Mouse (Mus musculus) urinary bladder, postnatal 4 days (tissue): ENCODE measurements around the gene Cmip.

Source experiments
- DNase-seq, 2 experiments: peaks; one replicate each; pipeline ENCODE4 v3.0.0; 2021 to 2022; ENCODE audit warnings: low spot score in 2 of 2

Cmip gene

DNA sequence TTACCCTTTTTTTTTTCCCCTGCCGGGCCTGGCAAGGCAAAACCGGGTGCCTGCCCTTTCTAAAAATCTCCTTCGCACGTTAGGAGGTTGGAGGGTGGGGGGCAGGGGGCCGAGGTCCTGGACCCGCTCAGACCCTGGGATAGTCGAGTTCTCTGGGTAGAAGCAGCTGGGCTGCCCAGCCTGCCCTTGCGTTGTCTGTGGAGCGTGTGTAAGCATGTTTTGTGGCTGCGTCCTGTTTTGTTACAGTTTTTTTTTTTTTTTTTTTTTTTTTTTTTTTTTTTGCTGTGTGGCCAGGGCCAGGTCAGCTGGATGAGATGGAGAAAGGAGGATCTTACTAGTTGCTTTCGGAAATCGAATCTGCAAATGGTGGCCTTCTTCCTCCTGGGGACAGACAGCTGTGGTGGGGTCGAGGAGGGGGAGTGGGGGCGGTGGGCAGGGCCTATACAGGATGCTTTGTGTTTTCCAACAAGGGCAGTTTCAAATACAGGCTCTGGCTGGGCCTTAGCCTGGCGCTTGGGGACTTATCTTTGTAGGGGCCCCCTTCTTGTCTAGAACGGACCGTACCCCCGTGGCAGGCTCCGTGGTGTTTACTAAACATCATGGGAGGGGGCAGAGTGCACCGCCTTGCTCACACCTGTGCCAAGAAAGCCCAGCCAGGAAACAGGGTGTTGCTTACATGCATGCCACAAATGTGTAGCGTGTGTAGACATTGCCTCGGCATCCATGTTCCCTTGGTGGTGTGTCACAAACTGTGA is 1.1 kb downstream of the Cmip start:
- DNase-seq, result no peak

- no peak for DNase-seq
Observed at GRCm38 (mm10) chr8:117258576-117259040, 1.7 kb downstream of the Cmip start.

DNA sequence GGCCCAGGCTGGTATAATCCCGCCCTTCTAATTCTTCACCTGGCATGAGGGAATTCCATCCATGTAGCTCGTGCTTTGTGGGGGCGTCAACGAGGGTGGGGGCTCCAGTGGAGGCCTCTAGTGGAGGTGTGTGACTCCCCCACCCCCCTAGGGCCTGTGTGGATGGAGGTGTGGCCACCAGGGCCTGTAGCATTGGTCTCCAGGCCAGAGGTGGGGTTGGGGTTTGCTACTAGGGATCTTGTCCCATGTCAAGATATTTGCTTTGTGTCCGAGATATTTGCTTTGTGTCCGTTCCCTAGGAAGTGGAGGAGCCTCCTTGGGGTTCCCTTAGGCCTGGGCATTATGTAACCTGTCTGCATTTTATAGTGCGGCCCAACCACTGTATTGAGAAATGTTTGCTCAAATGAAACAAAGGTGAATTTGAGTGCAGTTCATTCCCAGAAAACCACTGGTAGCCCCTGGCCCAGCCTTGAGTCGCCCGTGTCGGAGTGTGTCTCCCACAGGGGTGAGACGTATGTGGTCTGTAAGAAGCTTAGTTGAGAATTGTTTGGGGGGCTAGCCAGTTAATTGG is 2.7 kb downstream of the Cmip start:
- no peak for DNase-seq

DNA sequence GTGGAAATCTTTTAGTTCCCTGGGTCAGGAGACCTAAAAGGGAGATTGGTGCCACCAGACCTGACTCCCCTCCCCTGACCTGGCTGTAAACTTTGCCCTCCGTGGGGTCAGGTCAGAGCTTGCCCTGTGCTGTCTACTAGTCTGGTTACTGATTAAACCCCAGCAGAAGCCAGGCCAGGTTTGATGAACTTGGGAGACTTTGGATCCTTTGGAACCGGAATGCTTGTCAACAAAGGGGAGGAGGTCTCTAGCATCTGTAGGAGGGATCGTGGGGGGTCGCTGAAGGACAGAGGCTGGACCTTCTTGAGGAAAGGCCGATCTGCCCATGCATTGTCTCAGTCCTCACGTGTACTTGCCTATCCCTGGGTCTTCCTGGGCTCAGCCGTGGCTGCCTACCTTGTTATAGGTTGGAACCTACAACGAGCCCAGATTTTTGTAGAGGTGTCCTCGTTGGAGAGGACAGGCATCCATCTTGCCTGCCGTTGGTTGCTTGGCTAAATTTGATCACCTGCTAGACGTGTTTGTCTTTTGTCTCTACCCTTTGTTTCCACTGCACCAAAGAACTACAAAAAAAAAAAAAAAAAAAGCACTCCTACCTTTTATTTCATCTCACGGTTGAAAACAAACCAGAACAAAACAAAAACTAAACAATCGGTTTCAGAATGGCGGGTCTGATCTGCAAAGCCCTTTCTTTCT is 3.5 kb downstream of the Cmip start:
- no peak for DNase-seq

DNA sequence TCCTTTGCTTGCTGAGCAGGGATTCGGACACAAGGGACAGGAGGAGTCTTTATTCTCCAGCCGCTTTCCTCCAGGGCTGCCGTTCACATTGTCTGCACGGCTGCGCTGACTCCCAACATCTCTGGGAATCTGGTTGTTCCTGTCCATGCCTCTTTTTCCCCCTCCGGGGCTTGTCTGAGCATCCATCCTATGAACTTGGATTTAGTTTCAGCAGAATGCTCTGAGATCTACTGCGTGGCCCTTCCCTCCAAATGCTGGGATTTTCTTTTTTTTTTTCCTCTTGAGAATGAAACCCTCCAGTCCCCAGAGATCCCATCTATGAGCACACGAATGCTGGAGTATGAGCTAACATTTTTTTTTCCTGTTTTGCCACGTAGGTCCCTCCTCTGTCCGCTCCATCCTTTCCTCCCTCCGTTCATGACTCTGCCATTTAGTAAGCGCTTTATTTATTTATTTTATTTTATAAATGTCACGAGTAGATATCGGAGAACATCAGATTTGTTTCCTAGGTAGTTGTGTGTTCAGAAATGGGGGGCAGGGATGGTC is 4.1 kb downstream of the Cmip start:
- no peak for DNase-seq

DNA sequence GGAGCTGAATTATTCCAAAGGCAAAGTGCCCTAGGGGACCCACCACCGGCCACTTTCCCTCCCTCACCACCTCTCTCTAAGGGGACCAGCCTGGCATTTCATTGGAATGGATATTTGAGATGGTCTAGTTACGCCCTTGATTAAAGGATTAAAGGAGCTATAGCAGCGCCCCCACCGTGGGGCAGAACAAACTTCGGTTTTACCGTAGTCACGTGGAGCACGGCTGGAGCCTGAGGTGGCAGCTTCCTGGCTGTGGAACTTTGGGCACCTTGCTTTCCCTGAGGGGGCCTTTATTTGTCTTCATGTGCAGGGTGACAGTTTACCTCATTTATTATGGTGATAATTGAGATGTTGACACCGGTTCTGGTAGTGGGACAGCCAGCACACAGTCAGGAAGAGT is 4.8 kb downstream of the Cmip start:
- no peak for DNase-seq

- no peak for DNase-seq
Observed at GRCm38 (mm10) chr8:117262685-117263084, 5.8 kb downstream of the Cmip start.

DNA sequence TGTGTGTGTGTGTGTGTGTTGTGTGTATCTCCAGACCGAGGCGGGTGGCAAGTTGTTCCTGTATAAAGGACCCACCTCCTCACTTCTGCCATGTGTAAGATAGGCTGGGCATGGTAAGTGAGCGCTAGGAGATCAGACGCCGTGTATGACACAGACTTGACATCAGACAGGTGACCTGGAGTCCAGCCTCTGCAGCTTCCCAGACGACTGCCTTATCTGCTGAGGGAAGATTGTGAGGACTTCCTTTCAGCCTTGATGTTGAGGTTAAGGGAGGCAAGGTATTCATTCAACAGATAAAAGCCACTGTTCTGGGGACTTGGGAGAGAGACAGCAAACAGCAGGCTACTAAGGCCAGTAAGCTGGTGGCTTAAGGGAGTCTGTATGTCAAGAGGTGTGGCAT is 6.6 kb downstream of the Cmip start:
- DNase-seq, result no peak

DNA sequence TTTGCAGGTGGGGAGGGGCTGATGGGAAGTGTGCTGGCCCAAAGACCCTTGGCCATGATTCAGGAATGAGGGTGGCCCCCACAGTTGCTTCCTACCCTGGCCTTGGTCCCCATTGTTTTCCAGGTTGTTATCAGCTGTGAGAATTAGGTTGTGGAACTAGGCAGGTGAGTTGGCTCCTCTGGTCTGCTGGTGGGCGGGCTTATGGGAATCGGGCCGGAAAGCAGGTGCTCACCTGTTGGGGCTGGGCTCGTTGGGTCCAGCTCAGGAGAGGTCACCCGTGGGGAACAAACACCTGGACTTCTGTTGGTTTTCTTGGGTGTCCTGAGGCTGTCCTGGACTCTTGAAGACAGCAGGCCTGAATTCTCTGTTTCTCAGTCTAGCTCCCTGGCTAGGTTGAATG is 8.2 kb downstream of the Cmip start:
- DNase-seq, result no peak

DNA sequence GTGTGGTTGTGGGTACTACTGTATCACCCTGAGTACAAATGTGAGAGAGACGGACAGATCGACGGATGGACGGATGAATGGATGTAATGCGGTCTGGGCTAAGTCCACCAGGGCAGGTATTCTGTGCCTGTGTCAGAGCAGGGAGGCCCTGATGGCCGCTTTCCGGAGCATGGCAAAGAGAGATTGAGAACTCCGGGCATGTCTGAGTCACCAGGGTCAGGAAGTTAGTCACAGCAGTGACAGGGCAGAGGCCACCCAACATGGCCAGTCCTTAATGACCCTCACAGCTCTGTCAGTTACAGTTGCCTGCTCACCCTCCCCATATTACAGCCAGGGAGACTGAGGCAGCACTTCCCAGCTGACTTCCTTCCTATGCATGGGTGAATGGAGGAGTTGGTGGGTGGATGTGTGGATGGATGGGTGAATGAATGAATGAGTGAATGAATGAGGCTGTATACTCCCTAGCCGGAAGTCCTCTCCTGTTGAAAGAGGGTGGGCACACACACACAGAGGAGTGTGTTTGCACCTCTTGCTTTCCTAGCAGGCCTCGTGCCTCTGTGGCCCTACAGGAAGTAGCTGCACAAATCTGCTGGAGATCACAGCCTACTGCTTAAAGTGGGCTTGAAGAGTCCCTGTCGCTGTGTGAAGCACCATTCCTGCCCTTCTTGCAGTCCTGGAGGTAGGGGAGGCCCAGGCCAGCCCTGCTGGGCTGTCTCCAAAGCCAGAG is 10.7 kb downstream of the Cmip start:
- no peak for DNase-seq

- DNase-seq, result no peak
Observed at GRCm38 (mm10) chr8:117278234-117278633, 21.4 kb downstream of the Cmip start.

DNA sequence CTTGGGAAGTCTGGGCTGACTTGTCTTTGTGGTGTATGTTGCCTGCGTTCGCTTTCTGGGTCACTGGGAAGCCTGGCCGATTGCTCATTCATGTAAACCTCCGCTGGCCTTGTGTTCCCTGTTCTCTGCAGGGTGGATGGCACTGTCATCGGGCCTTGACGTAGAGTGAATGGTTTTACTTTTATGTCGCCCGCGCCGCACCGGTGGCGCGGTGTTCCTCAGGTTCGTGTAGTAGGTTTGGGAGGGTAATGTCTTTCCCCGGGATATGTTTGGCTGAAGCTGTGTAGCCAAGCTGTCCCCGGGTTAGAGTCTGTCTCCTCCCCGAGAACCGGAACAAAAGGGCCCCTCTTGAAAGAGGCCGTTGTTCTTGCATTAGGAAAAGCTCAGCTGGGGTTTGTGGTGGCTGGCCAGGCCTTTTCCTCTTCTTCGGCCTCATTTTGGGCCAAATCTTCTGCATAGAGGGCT is 21.8 kb downstream of the Cmip start:
- no peak for DNase-seq

DNA sequence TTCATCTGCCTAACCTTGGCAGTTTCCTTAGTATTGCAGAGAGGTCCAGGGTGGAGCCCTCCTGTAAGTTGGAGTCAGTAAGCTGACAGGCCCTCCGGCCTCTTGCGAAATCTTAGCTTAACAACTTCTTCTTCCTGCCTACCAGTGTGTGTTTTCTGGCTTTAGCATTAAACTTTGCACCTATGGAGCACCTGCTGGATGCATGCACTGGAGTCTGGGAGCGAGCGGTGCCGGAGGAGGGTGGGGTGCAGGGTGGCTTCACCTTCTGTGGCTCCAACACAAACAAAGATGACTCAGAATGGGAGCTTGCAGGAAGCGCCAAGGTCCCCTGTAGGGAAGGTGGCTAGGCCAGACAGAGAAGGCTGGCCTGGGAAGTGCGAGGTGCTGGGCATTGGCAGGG is 23.6 kb downstream of the Cmip start:
- DNase-seq, result no peak

DNA sequence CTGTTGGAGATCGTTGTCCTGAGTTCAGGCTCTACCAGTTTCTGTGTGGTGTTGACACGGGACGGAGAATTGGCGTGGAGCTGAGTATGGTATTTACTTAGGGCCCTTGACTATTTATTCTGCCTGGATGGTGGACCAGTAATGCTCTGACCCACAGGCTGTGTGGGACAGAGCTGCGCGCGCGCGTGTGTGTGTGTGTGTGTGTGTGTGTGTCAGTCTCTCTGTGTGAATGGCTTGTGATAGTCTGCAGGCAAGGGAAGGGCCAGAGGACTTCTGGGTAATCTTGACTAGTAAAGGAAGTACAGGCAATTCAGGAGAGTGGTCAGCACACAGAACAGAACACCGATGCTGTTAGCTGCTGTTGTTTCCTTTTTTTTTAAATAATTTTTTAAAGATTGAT is 24.8 kb downstream of the Cmip start:
- DNase-seq, result no peak

GRCm38 (mm10) chr8:117282141-117282950 is 25.5 kb downstream of the Cmip start:
- DNase-seq, result no peak

DNA sequence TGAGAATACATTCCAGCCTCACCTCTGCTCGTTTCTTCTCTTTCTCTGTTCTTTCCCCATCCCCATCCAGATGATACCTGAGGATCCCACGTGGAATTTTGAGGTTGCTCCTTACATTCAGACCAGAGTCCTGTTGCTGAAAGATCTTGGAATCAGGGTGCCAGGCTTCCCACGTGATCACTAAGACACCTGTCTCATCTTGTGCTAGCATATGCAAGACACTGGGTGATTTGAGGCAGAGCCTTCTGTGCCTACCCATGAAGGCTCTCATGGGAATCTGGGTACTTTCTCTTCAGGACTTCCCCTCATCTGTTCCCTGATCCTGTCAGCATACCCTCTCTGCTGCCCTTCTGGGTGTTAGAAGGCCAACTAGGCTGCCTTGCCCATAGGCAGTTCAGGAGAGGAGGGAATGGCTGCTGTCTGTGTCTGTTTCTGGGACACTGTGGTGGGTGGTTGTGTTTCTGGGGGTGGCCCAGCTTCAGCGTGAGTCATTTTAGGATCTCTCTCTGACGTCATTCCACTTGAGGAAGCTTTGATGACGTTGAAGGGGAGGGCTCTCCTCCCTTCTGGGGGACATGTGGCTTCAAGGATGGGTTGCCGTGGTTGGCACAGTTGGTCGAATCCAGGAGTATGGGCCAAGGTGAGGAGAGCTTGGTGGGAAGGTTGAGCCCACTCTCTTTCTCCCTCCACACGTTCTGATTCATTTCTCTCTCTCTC is 28.1 kb downstream of the Cmip start:
- DNase-seq, result no peak

DNA sequence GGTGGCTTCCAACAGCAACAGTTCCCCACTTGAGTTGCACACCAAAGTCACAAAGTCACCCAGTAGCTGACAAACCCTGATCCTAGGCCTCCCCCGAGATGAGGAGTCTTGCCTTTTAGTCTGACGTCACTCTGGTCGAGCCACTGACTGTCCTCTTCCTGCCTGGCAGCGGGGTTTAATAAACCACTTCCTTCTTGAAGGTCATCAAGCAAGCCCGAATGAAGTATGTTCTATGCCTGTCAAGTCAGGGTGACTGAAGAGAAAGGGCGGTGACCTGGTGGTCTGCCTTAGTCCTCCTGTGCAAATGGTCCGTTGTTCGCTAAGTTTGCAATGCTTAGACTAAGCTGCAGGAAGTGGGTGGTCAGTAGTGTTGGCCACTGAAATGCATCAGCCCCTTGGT is 31.1 kb downstream of the Cmip start:
- DNase-seq, result no peak

GRCm38 (mm10) chr8:117289016-117289415 is 32.2 kb downstream of the Cmip start:
- DNase-seq, result no peak

- no peak for DNase-seq
Observed at GRCm38 (mm10) chr8:117290506-117290905, 33.6 kb downstream of the Cmip start.

GRCm38 (mm10) chr8:117292262-117292661 is 35.4 kb downstream of the Cmip start:
- no peak for DNase-seq
